Mouse (Mus musculus) lung, adult 2 months (tissue): ENCODE measurements around the gene Aldoc. TPM values are rescaled to one million over a fixed set of nuclear protein-coding genes. Genes with fewer than 3 reads are reported as not detected.
A peak's percentile ranks its signal among the peaks of the same experiment; 100 is the strongest.

Source experiments
- DNase-seq: peaks from one replicate; pipeline ENCODE4 v3.0.0; 2022
- H3K4me1 ChIP-seq: fragments of 200-500 bp; 2 replicates; pipeline ENCODE4 v1.6.1; 2011; ENCODE audit warnings: low read length; ENCODE audit not compliant: control insufficient read depth, insufficient read depth
- H3K4me3 ChIP-seq: fragments of 200-500 bp; replicated peaks from 2 replicates; pipeline ENCODE3; 2011; ENCODE audit warnings: low read depth, mild to moderate bottlenecking, control low read depth, low read length; ENCODE audit errors: extremely low read depth
- CTCF ChIP-seq: fragments of 200-500 bp; IDR thresholded peaks from 2 replicates; pipeline ENCODE4 v1.5.1; 2011; ENCODE audit warnings: mild to moderate bottlenecking, low read length, control low read depth; ENCODE audit not compliant: insufficient read depth
- POLR2A ChIP-seq: fragments of 200-500 bp; IDR thresholded peaks from 2 replicates; pipeline ENCODE4 v1.6.1; 2011; ENCODE audit warnings: low read depth, mild to moderate bottlenecking, control low read depth, low read length, borderline replicate concordance; ENCODE audit errors: extremely low read depth
- WGBS: fragments of 180-500 bp; shearing (Covaris S2); methylation state at CpG from one replicate; pipeline ENCODE4 v1.1.7; 2018; 5-methylcytosine and 5-hydroxymethylcytosine counted together
- polyA plus RNA-seq: library from polyadenylated mRNA; depleted of rRNA; stranded (reverse); fragments of >200 nt; gene quantifications from 2 replicates; pipeline ENCODE4 v1.2.3, GENCODE M21; 2012

The Aldoc gene
- polyA plus RNA-seq, 1 experiment = 10.4 TPM

- Histone ChIP-seq H3K4me1 (no peaks in the 10 kb centered on the region), H3K4me3 (no peak overlapping the region)
- TF ChIP-seq CTCF (no peak), POLR2A (no peak)
- no peak for DNase-seq
- 88% methylated on average over 4 of the region's 4 CpGs for WGBS
Observed at GRCm38 (mm10) chr11:78305272-78305671, 17.5 kb upstream of the Aldoc start.

- DNase-seq = no peak
- no peak for TF ChIP-seq POLR2A
- TF ChIP-seq CTCF = no peak
- Histone ChIP-seq H3K4me3 (no peak overlapping the region), H3K4me1 (no peaks in the 10 kb centered on the region)
- 89% methylated on average over 8 of the region's 8 CpGs for WGBS
Observed at GRCm38 (mm10) chr11:78310861-78311511, 11.8 kb upstream of the Aldoc start.

- no peak for DNase-seq
- Histone ChIP-seq H3K4me3 (no peak overlapping the region), H3K4me1 (no peaks in the 10 kb centered on the region)
- TF ChIP-seq POLR2A (no peak), CTCF (no peak)
- 95% methylated on average over 2 of the region's 2 CpGs for WGBS
Observed at GRCm38 (mm10) chr11:78313662-78314061, 9.1 kb upstream of the Aldoc start.

- TF ChIP-seq CTCF (no peak), POLR2A (no peak)
- Histone ChIP-seq H3K4me1 (peaks cover 8% of the 10 kb centered on the region), H3K4me3 (no peak overlapping the region)
- WGBS = 92% methylated on average over 2 of the region's 2 CpGs
- DNase-seq = no peak
Observed at GRCm38 (mm10) chr11:78318411-78318810, 4.4 kb upstream of the Aldoc start.

- no peak for DNase-seq
- H3K4me3 ChIP-seq = no peak overlapping the region
- TF ChIP-seq POLR2A = no peak
- no peak for TF ChIP-seq CTCF
- 38% methylated on average over 2 of the region's 2 CpGs for WGBS
- peaks cover 8% of the 10 kb centered on the region for H3K4me1 ChIP-seq
Observed at GRCm38 (mm10) chr11:78322076-78322831, 514 bp upstream of the Aldoc start.

GRCm38 (mm10) chr11:78324000-78324785 lies 1.4 kb downstream of the Aldoc start:
- Histone ChIP-seq H3K4me1 (peaks cover 13% of the 10 kb centered on the region), H3K4me3 (no peak overlapping the region)
- TF ChIP-seq POLR2A (no peak), CTCF (no peak)
- 84% methylated on average over 15 of the region's 15 CpGs for WGBS
- no peak for DNase-seq

GRCm38 (mm10) chr11:78324965-78325364 lies 2.2 kb downstream of the Aldoc start:
- TF ChIP-seq POLR2A = no peak
- no peak for TF ChIP-seq CTCF
- 94% methylated on average over 12 of the region's 12 CpGs for WGBS
- H3K4me3 ChIP-seq = no peak overlapping the region

GRCm38 (mm10) chr11:78327215-78327614 lies 4.4 kb downstream of the Aldoc start:
- Histone ChIP-seq H3K4me1 (peaks cover 13% of the 10 kb centered on the region), H3K4me3 (no peak overlapping the region)
- TF ChIP-seq CTCF (no peak), POLR2A (no peak)
- 92% methylated on average over 4 of the region's 4 CpGs for WGBS
- no peak for DNase-seq

More at GRCm38 (mm10) chr11:78324965-78325364, 2.2 kb downstream of the Aldoc start:
- no peak for DNase-seq
- H3K4me1 ChIP-seq = peaks cover 13% of the 10 kb centered on the region

- Histone ChIP-seq H3K4me1 (peaks cover 9% of the 10 kb centered on the region), H3K4me3 (peak within 1 kb of the TSS; percentile 98)
- TF ChIP-seq CTCF (no peak), POLR2A (peak; percentile 74)
- WGBS = 9% methylated on average over 37 of the region's 37 CpGs
- DNase-seq = peak; percentile 94
Observed at GRCm38 (mm10) chr11:78327634-78328511, 5.1 kb downstream of the Aldoc start, which contains the start of gene Pigs. Gene Pigs, plus strand, starts transcription at chr11:78328415.

- no peak for DNase-seq
- H3K4me3 ChIP-seq = peak overlapping the region; percentile 73
- 2% methylated on average over 41 of the region's 41 CpGs for WGBS
- peaks cover 4% of the 10 kb centered on the region; the same call in 1 of the 2 replicates for H3K4me1 ChIP-seq
- TF ChIP-seq POLR2A = no peak
- TF ChIP-seq CTCF = no peak
Observed at GRCm38 (mm10) chr11:78328512-78329056, 5.8 kb downstream of the Aldoc start.
